Mouse (Mus musculus) intestine, embryonic 14.5 days (tissue): ENCODE results near the gene Rassf7. TPM values are rescaled to one million over a fixed set of nuclear protein-coding genes. Genes with fewer than 3 reads are reported as not detected.

Experiments used
- ATAC-seq: fragments of 200-750 bp; cut with Nextera tagmentation; replicated peaks from 2 replicates; pipeline ENCODE4 v1.8.0; 2017; ENCODE audit warnings: low read depth, moderate number of reproducible peaks, moderate TSS enrichment, moderate library complexity; ENCODE audit not compliant: low FRiP score, low TSS enrichment
- DNase-seq: peaks from one replicate; pipeline ENCODE4 v3.0.0-alpha.2; 2018; ENCODE audit warnings: low spot score
- H3K27ac ChIP-seq: fragments of 300-500 bp; sonication (generic); 2 replicates; pipeline ENCODE4 v1.5.1; 2014; ENCODE audit warnings: low read depth, mild to moderate bottlenecking, control low read depth
- H3K27me3 ChIP-seq: fragments of 300-500 bp; sonication (generic); replicated peaks from 2 replicates; pipeline ENCODE4 v1.6.1; 2014; ENCODE audit warnings: low read length, control low read depth; ENCODE audit not compliant: control insufficient read depth, insufficient read depth
- H3K36me3 ChIP-seq: fragments of 300-500 bp; sonication (generic); 2 replicates; pipeline ENCODE4 v1.6.1; 2014; ENCODE audit warnings: low read length, control low read depth; ENCODE audit not compliant: control insufficient read depth, insufficient read depth
- H3K4me1 ChIP-seq: fragments of 300-500 bp; sonication (generic); replicated peaks from 2 replicates; pipeline ENCODE4 v1.6.1; 2014; ENCODE audit warnings: low read length, control low read depth, mixed read lengths; ENCODE audit not compliant: control insufficient read depth, insufficient read depth
- H3K4me2 ChIP-seq: fragments of 300-500 bp; sonication (generic); 2 replicates; pipeline ENCODE4 v1.6.1; 2014; ENCODE audit warnings: low read length
- H3K4me3 ChIP-seq: fragments of 300-500 bp; sonication (generic); 2 replicates; pipeline ENCODE4 v1.5.1; 2014; ENCODE audit warnings: low read depth, low read length, control low read depth, mixed read lengths
- H3K9ac ChIP-seq: fragments of 300-500 bp; sonication (generic); 2 replicates; pipeline ENCODE4 v1.6.1; 2014; ENCODE audit warnings: mild to moderate bottlenecking, low read length
- H3K9me3 ChIP-seq: fragments of 300-500 bp; sonication (generic); 2 replicates; pipeline ENCODE4 v1.6.1; 2016; ENCODE audit warnings: low read length, control low read depth; ENCODE audit not compliant: control insufficient read depth
- WGBS: fragments of 180-500 bp; shearing (Covaris S2); extraction: QIAGEN DNeasy Blood & Tissue Kit; methylation state at CpG from one replicate; pipeline ENCODE4 v1.1.7; 2014; 5-methylcytosine and 5-hydroxymethylcytosine counted together
- polyA plus RNA-seq: library from polyadenylated mRNA; unstranded; fragments of >200 nt; fragmentation: Nextera tagmentation; extraction: Ambion mirVana; gene quantifications from 2 replicates; pipeline ENCODE4 v1.2.1, GENCODE M21; 2014

Gene Rassf7
- 60.3 and 61.4 TPM in 2 replicates for polyA plus RNA-seq

DNA sequence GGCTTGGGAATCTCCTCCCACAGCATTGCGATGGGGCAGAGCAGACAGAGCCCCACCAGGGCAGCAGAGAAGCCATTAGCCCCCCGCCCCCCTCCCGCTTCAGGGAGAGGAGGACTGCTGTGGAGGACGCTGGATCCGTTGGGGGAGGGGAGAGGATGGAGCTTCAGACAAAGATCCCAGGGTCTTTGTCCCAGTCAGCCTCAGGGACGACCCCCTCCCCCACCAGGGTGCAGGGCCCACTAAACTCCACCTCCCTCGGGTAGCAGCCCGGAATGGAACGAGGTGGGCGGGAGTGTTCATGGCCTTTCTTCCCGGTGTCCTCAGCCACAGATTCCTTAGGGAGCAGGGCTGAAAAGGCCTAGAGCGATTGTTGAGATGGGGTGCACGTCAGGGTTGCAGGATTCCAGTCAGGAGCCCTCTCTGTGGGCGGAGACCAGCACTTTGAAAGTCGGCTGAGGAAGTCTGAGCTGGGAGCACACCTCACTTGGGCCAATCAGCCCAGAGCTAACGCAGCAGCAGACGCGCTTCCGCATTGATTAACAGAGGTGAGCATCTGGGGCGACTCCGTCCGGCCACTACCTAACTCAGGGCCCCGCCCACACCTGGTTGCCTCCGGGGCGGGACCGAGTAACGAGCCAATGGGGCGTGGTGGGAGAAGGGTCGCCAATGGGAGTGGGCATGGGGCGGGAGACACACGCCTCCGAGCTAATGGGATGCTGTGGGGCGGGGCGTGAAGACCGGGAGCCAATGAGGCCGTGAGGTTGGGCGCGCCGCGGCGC lies at the start of gene Rassf7:
TSS of gene Rassf7 (plus strand) at position 760 of the 779 bp plus-strand sequence.
- Histone ChIP-seq H3K4me2 (peak within 1 kb of the TSS; percentile 84), H3K27me3 (no peaks in the 10 kb centered on the region), H3K36me3 (peaks cover 18% of the 10 kb centered on the region), H3K9ac (peak within 1 kb of the TSS; percentile 64), H3K4me3 (peak within 1 kb of the TSS; percentile 62), H3K4me1 (peaks cover 20% of the 10 kb centered on the region), H3K9me3 (no peaks in the 10 kb centered on the region), H3K27ac (peak within 1 kb of the TSS; percentile 85)
- under 1% methylated on average over 41 of the region's 41 CpGs for WGBS
- DNase-seq (peak; percentile 89), ATAC-seq (peak; percentile 90)

DNA sequence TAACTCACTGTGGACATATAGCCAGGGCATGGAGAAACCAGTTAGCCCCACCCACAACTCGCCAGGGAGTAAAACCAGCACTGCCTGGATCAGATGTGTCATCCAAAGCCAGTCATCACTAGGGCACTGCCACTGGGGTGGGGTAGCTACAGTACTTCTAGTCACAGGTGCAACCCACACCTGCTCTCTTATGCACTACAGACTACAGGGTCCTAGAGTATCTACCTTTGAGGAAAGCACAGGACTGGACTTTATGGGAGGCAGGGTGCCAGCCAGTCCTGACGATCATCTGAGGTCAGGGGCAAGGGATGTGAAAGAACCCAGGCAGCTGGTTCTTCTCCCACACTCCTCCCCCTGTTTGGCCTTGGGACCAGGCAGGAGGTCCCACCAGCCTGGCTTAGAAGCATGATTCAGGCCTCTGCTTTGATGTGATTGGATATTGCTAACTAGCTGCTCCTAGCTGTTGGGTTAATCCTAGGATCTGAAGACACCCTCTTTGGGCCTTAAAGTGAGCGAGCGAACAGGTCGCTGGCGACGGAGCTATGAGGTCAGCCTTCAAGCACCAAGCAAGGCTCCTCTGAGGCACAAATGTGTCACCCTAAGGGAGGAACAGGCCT lies 47.7 kb upstream of the Rassf7 start:
- H3K27me3 ChIP-seq = no peaks in the 10 kb centered on the region
- ATAC-seq (no peak; the same call in 1 of the 2 replicates), DNase-seq (peak; percentile 55)

DNA sequence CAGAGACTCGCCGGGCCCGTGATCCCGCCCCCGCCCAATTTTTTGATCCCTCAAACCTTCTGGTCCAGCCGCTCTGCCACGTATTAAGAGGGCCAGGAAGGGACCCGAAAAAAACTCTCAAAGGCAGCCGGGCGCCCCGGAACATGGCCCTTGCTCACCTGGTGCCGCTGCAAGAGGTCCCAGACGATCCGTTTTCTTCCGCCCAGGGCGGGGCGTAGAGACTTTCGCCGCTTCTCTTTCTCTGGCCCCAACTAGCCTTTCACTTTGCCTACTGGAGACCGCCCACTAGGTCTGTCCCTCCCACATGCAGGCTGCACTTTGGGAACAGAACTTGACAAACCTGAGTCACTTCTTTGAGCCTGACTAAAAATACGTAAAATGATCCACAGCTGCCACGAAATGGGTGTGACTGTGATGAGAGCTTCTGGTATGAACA lies 47.1 kb upstream of the Rassf7 start:
- Histone ChIP-seq H3K36me3 (peaks cover 19% of the 10 kb centered on the region), H3K27me3 (no peaks in the 10 kb centered on the region), H3K9ac (peak overlapping the region; percentile 72), H3K27ac (peak overlapping the region; percentile 68), H3K4me2 (peak overlapping the region; percentile 66), H3K4me3 (peak overlapping the region; percentile 49), H3K4me1 (peaks cover 27% of the 10 kb centered on the region), H3K9me3 (no peaks in the 10 kb centered on the region)
- DNase-seq (peak; percentile 76), ATAC-seq (peak; percentile 22)
- WGBS = 2% methylated on average over 22 of the region's 22 CpGs

More for the DNA sequence above, 47.7 kb upstream of the Rassf7 start:
- WGBS = 17% methylated on average over 7 of the region's 7 CpGs
- H3K4me1 ChIP-seq = peaks cover 21% of the 10 kb centered on the region
- peak overlapping the region; percentile 66 for H3K4me2 ChIP-seq
- H3K4me3 ChIP-seq = peak overlapping the region; percentile 49
- H3K9me3 ChIP-seq = no peaks in the 10 kb centered on the region
- peak overlapping the region; percentile 72 for H3K9ac ChIP-seq
- H3K27ac ChIP-seq = peak overlapping the region; percentile 68; the same call in 1 of the 2 replicates
- peaks cover 24% of the 10 kb centered on the region for H3K36me3 ChIP-seq

DNA sequence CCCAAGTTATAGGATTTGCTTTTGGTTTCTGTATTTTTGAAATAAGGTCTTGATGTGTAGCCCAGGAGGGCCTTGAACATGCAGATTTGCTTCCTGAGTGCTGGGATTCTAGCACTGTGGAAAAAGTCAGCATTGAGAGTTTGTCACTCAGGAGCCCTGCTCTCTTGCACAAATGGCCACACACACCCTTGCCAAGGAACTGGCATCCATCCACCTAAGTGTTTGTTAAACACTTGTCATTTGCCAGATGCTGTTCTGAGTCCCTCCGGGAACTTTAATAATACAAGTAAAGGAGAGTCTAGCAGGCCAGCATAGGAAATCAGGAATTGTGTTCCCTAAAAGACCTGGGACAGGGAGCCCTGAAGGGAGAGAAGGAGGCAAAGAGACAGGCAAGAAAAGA lies 46.4 kb upstream of the Rassf7 start:
- Histone ChIP-seq H3K9me3 (no peaks in the 10 kb centered on the region), H3K9ac (no peak overlapping the region), H3K4me3 (no peak overlapping the region), H3K27me3 (no peaks in the 10 kb centered on the region), H3K4me2 (no peak overlapping the region), H3K27ac (peak overlapping the region; percentile 68), H3K4me1 (peaks cover 27% of the 10 kb centered on the region), H3K36me3 (0 out of 2 replicates have a peak, but pooled peaks cover 11% of the 10 kb centered on the region)
- ATAC-seq = no peak
- 35% methylated on average over 1 of the region's 1 CpGs for WGBS
- no peak for DNase-seq

DNA sequence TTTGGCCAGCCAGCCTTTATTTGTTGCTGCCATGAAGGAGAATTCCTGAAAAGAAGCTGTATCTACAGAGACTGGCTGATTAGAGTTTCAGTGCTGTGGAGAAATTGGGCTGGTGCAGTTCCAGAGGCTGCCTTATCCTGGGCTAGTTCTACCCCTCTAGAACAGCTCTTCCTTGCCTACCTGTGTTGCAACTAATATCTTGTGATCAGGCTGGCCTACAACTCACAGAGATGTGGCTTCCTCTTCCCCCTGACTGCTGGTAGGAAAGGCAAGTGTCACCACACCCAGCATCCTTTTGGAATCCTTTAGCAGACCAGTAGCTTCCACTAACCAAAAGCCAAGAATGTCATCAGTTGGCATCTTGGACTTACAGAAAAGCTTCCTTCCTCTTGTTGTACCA lies 45.8 kb upstream of the Rassf7 start:
- Histone ChIP-seq H3K27me3 (no peaks in the 10 kb centered on the region), H3K9me3 (no peaks in the 10 kb centered on the region), H3K9ac (no peak overlapping the region), H3K36me3 (0 out of 2 replicates have a peak, but pooled peaks cover 9% of the 10 kb centered on the region), H3K4me1 (peaks cover 27% of the 10 kb centered on the region), H3K27ac (no peak overlapping the region), H3K4me2 (no peak overlapping the region), H3K4me3 (no peak overlapping the region)
- DNase-seq = no peak
- ATAC-seq = no peak

DNA sequence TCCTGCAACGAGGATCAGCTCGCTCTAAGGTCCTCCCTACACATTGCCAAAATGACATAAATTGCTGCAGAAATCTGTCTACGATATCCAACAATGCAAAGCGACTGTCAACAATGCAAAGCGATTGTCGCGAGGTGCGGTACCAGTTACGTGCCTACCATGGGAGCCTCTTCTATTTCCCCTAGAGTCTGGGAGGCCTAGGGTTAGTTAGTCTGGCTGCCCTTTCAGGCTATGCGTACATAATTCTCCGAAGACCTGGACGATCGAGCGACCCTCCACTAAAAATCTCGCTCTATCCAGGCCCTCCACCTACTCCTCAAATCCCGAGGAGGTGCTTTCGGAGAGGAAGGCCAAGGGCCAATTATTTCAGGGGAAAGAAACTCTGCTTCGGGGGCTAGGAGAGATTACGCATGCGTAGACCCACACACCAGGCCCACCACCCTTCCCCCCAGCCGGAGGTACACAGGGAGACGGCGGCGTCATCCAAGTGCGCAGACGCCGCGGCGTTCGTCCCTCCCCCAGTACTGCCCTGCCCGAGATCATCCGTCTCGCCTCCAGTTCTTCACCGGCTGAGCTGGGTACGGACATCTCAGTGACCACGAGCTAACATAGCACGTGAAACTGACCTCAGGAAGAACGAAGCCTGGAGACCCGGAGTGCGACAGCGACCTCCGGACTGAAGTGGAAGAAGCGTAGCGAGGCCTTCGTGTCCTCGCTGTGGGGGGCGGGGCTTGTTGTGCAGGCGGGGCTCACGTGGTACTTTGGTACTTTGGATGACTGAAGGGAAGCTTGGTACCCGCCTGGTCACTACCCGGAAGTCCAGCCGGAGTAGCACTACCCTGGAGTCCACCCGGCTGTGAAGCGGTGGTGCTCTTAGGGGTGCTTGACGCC lies 43.3 kb upstream of the Rassf7 start, which contains the start of gene Rnh1:
TSS of gene Rnh1 (minus strand) at position 742 of the 891 bp plus-strand sequence.
- peak within 1 kb of the TSS; percentile 94 for H3K27ac ChIP-seq
- no peaks in the 10 kb centered on the region for H3K36me3 ChIP-seq
- ATAC-seq (peak; percentile 96), DNase-seq (peak; percentile 98)
- peaks cover 27% of the 10 kb centered on the region for H3K4me1 ChIP-seq
- H3K4me2 ChIP-seq = peak within 1 kb of the TSS; percentile 78
- peak within 1 kb of the TSS; percentile 64 for H3K9ac ChIP-seq
- WGBS = 3% methylated on average over 55 of the region's 55 CpGs
- no peaks in the 10 kb centered on the region for H3K27me3 ChIP-seq
- no peaks in the 10 kb centered on the region for H3K9me3 ChIP-seq
- H3K4me3 ChIP-seq = peak within 1 kb of the TSS; percentile 58

DNA sequence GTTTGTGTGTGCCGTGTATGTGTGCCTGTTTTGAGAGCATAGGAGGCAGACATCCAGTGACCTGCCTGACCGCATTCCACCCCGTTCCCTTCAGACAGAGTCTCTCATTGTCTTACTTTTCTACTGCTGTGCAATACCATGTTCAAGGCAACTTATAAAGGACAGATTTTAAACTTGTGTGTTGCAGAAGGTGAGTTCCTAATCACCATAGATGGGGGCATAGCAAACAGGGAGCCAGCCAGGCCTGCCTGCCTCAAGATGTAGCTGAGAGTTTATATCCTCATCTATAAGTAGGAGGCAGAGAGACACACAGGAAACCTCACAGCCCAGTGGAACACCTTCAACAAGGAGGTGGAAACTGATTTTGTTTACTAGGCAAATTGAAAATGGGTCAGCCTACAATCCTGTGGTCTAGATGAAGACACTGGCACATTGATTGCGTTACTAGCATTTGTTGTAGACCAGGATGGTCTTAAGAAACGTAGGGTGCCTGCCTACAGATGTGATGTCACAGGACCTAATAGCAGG lies 42.3 kb upstream of the Rassf7 start:
- Histone ChIP-seq H3K9me3 (no peaks in the 10 kb centered on the region), H3K4me3 (peak overlapping the region; percentile 58), H3K9ac (peak overlapping the region; percentile 64), H3K27me3 (no peaks in the 10 kb centered on the region), H3K36me3 (no peaks in the 10 kb centered on the region), H3K4me1 (peaks cover 21% of the 10 kb centered on the region), H3K4me2 (peak overlapping the region; percentile 78), H3K27ac (peak overlapping the region; percentile 94)
- no peak for ATAC-seq
- 77% methylated on average over 5 of the region's 5 CpGs for WGBS
- DNase-seq = no peak

DNA sequence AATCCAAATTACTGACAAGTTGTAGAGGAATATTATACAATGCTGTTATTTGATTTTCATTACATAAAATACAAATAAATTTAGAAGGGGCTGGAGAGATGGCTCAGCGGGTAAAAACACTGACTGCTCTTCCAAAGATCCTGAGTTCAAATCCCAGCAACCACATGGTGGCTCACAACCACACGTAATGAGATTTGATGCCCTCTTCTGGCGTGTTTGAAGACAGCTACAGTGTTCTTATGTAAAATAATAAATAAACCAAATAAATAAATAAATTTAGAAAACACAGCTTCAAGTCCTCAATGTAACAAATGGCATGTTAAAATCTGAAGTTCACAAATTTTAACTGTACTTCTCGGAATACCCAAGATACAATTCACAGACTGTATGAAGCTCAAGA lies 40.6 kb upstream of the Rassf7 start:
- Histone ChIP-seq H3K4me1 (peaks cover 11% of the 10 kb centered on the region; the same call in 1 of the 2 replicates), H3K27me3 (no peaks in the 10 kb centered on the region), H3K4me2 (no peak overlapping the region), H3K9ac (no peak overlapping the region), H3K27ac (no peak overlapping the region), H3K36me3 (no peaks in the 10 kb centered on the region), H3K9me3 (no peaks in the 10 kb centered on the region), H3K4me3 (no peak overlapping the region)
- DNase-seq = no peak
- 94% methylated on average over 4 of the region's 4 CpGs for WGBS
- ATAC-seq = no peak
